Mouse (Mus musculus): ENCODE data around the gene Sipa1l3.

The Sipa1l3 gene

GRCm38 (mm10) chr7:29550691-29551090, 32.2 kb upstream of the Sipa1l3 start:
- H3K27me3 ChIP-seq (ENCODE audit: insufficient read depth, low read length) = no peaks in the 10 kb centered on the region
- H3K9me3 ChIP-seq (ENCODE audit: low read length) = no peaks in the 10 kb centered on the region
- peaks cover 26% of the 10 kb centered on the region for H3K4me1 ChIP-seq (replicated peaks; ENCODE audit: low read depth, low read length)
- H3K4me3 ChIP-seq (replicated peaks; ENCODE audit: low read length) = no peak overlapping the region
- TF ChIP-seq NANOG (IDR thresholded peaks at IDR 0.05; ENCODE audit: borderline replicate concordance, low read length) (no peak), POU5F1 (IDR thresholded peaks at IDR 0.05; ENCODE audit: borderline replicate concordance, low read length) (no peak)
- no peaks in the 10 kb centered on the region for H3K36me3 ChIP-seq (ENCODE audit: insufficient read depth, low read length)

GRCm38 (mm10) chr7:29541608-29542007, 23.2 kb upstream of the Sipa1l3 start:
- TF ChIP-seq NANOG (IDR thresholded peaks at IDR 0.05; ENCODE audit: borderline replicate concordance, low read length) (no peak), POU5F1 (IDR thresholded peaks at IDR 0.05; ENCODE audit: borderline replicate concordance, low read length) (no peak), CTCF (conservative IDR thresholded peaks at IDR 0.05; ENCODE audit: low read length) (no peak)
- peaks cover 43% of the 10 kb centered on the region for H3K4me1 ChIP-seq (replicated peaks; ENCODE audit: low read depth, low read length)
- no peak overlapping the region for H3K4me3 ChIP-seq (replicated peaks; ENCODE audit: low read length)
- H3K36me3 ChIP-seq (ENCODE audit: insufficient read depth, low read length) = no peaks in the 10 kb centered on the region
- 0 out of 2 replicates have a peak, but pooled peaks cover 2% of the 10 kb centered on the region for H3K9me3 ChIP-seq (ENCODE audit: low read length)
- H3K27me3 ChIP-seq (ENCODE audit: insufficient read depth, low read length) = peaks cover 4% of the 10 kb centered on the region; the same call in 1 of the 2 replicates

- no peak for TF ChIP-seq NANOG (IDR thresholded peaks at IDR 0.05; ENCODE audit: borderline replicate concordance, low read length)
- TF ChIP-seq POU5F1 (IDR thresholded peaks at IDR 0.05; ENCODE audit: borderline replicate concordance, low read length) = no peak
- no peak for TF ChIP-seq CTCF (conservative IDR thresholded peaks at IDR 0.05; ENCODE audit: low read length)
- Histone ChIP-seq H3K36me3 (ENCODE audit: insufficient read depth, low read length) (no peaks in the 10 kb centered on the region), H3K9me3 (ENCODE audit: low read length) (0 out of 2 replicates have a peak, but pooled peaks cover 2% of the 10 kb centered on the region), H3K4me3 (replicated peaks; ENCODE audit: low read length) (no peak overlapping the region), H3K4me1 (replicated peaks; ENCODE audit: low read depth, low read length) (peaks cover 43% of the 10 kb centered on the region), H3K27me3 (ENCODE audit: insufficient read depth, low read length) (peaks cover 8% of the 10 kb centered on the region)
Measured at GRCm38 (mm10) chr7:29541186-29541585, 22.7 kb upstream of the Sipa1l3 start.

- TF ChIP-seq CTCF (conservative IDR thresholded peaks at IDR 0.05; ENCODE audit: low read length) (peak; percentile 50), POU5F1 (IDR thresholded peaks at IDR 0.05; ENCODE audit: borderline replicate concordance, low read length) (no peak)
- Histone ChIP-seq H3K27me3 (ENCODE audit: insufficient read depth, low read length) (peaks cover 10% of the 10 kb centered on the region), H3K36me3 (ENCODE audit: insufficient read depth, low read length) (no peaks in the 10 kb centered on the region), H3K9me3 (ENCODE audit: low read length) (0 out of 2 replicates have a peak, but pooled peaks cover 2% of the 10 kb centered on the region), H3K4me3 (replicated peaks; ENCODE audit: low read length) (no peak overlapping the region), H3K4me1 (replicated peaks; ENCODE audit: low read depth, low read length) (peaks cover 43% of the 10 kb centered on the region)
Measured at GRCm38 (mm10) chr7:29540631-29541030, 22.2 kb upstream of the Sipa1l3 start.

GRCm38 (mm10) chr7:29523700-29524099, 5.3 kb upstream of the Sipa1l3 start:
- peaks cover 5% of the 10 kb centered on the region; the same call in 1 of the 2 replicates for H3K9me3 ChIP-seq (ENCODE audit: low read length)
- peaks cover 16% of the 10 kb centered on the region for H3K4me1 ChIP-seq (replicated peaks; ENCODE audit: low read depth, low read length)
- H3K27me3 ChIP-seq (ENCODE audit: insufficient read depth, low read length) = 0 out of 2 replicates have a peak, but pooled peaks cover 4% of the 10 kb centered on the region
- H3K36me3 ChIP-seq (ENCODE audit: insufficient read depth, low read length) = no peaks in the 10 kb centered on the region
- no peak overlapping the region for H3K4me3 ChIP-seq (replicated peaks; ENCODE audit: low read length)
- TF ChIP-seq POU5F1 (IDR thresholded peaks at IDR 0.05; ENCODE audit: borderline replicate concordance, low read length) (no peak), CTCF (conservative IDR thresholded peaks at IDR 0.05; ENCODE audit: low read length) (peak; percentile 52)

GRCm38 (mm10) chr7:29521841-29522575, 3.6 kb upstream of the Sipa1l3 start:
- TF ChIP-seq NANOG (IDR thresholded peaks at IDR 0.05; ENCODE audit: borderline replicate concordance, low read length) (no peak), CTCF (conservative IDR thresholded peaks at IDR 0.05; ENCODE audit: low read length) (peak; percentile 87)

GRCm38 (mm10) chr7:29521365-29521764, 2.9 kb upstream of the Sipa1l3 start:
- Histone ChIP-seq H3K27me3 (ENCODE audit: insufficient read depth, low read length) (no peaks in the 10 kb centered on the region), H3K4me3 (replicated peaks; ENCODE audit: low read length) (no peak overlapping the region), H3K36me3 (ENCODE audit: insufficient read depth, low read length) (peaks cover 3% of the 10 kb centered on the region; the same call in 1 of the 2 replicates), H3K4me1 (replicated peaks; ENCODE audit: low read depth, low read length) (peaks cover 26% of the 10 kb centered on the region), H3K9me3 (ENCODE audit: low read length) (peaks cover 5% of the 10 kb centered on the region; the same call in 1 of the 2 replicates)
- TF ChIP-seq POU5F1 (IDR thresholded peaks at IDR 0.05; ENCODE audit: borderline replicate concordance, low read length) (no peak), NANOG (IDR thresholded peaks at IDR 0.05; ENCODE audit: borderline replicate concordance, low read length) (no peak)

More at GRCm38 (mm10) chr7:29521841-29522575, 3.6 kb upstream of the Sipa1l3 start:
- Histone ChIP-seq H3K4me3 (replicated peaks; ENCODE audit: low read length) (no peak overlapping the region), H3K9me3 (ENCODE audit: low read length) (peaks cover 5% of the 10 kb centered on the region; the same call in 1 of the 2 replicates), H3K27me3 (ENCODE audit: insufficient read depth, low read length) (no peaks in the 10 kb centered on the region), H3K36me3 (ENCODE audit: insufficient read depth, low read length) (no peaks in the 10 kb centered on the region), H3K4me1 (replicated peaks; ENCODE audit: low read depth, low read length) (peaks cover 19% of the 10 kb centered on the region)

GRCm38 (mm10) chr7:29520794-29521193, 2.4 kb upstream of the Sipa1l3 start:
- Histone ChIP-seq H3K4me1 (replicated peaks; ENCODE audit: low read depth, low read length) (peaks cover 30% of the 10 kb centered on the region), H3K27me3 (ENCODE audit: insufficient read depth, low read length) (no peaks in the 10 kb centered on the region), H3K36me3 (ENCODE audit: insufficient read depth, low read length) (peaks cover 8% of the 10 kb centered on the region; the same call in 1 of the 2 replicates), H3K9me3 (ENCODE audit: low read length) (peaks cover 5% of the 10 kb centered on the region; the same call in 1 of the 2 replicates), H3K4me3 (replicated peaks; ENCODE audit: low read length) (no peak overlapping the region)
- TF ChIP-seq POU5F1 (IDR thresholded peaks at IDR 0.05; ENCODE audit: borderline replicate concordance, low read length) (no peak), NANOG (IDR thresholded peaks at IDR 0.05; ENCODE audit: borderline replicate concordance, low read length) (no peak), CTCF (conservative IDR thresholded peaks at IDR 0.05; ENCODE audit: low read length) (no peak)

GRCm38 (mm10) chr7:29519211-29519550, 740 bp upstream of the Sipa1l3 start:
- TF ChIP-seq NANOG (IDR thresholded peaks at IDR 0.05; ENCODE audit: borderline replicate concordance, low read length) (no peak), POU5F1 (IDR thresholded peaks at IDR 0.05; ENCODE audit: borderline replicate concordance, low read length) (no peak), CTCF (conservative IDR thresholded peaks at IDR 0.05; ENCODE audit: low read length) (no peak)
- Histone ChIP-seq H3K9me3 (ENCODE audit: low read length) (no peaks in the 10 kb centered on the region), H3K4me3 (replicated peaks; ENCODE audit: low read length) (peak overlapping the region; percentile 100), H3K4me1 (replicated peaks; ENCODE audit: low read depth, low read length) (peaks cover 42% of the 10 kb centered on the region), H3K36me3 (ENCODE audit: insufficient read depth, low read length) (peaks cover 8% of the 10 kb centered on the region; the same call in 1 of the 2 replicates), H3K27me3 (ENCODE audit: insufficient read depth, low read length) (no peaks in the 10 kb centered on the region)

All from E14TG2a.4 (cell line).